ENCODE assay signal across 8 mouse cellular contexts in the genomic region with DNA sequence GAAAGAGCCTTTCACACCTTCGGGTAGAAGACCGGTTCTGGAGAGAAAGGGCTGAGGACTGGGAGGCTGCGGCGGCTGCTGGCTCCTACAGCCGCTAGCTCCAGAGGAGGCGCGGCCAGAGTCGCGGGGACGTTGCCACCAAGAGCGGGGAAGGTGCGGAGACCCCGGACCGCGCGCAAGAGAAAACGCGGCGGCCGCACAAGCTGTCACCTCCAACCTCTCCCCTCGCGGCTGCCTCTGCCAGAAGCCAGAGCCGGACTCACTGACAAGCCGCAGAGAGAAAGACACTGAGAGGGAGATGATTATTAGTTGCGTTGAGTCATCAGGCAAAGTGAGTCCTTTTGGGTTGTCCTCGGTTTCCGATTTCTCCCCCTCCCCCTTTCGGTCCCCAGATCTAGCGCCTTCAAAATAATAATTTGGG. TPM values are rescaled to one million over a fixed set of nuclear protein-coding genes. Genes with fewer than 3 reads are reported as not detected.
DNase-seq lines count a peak whose midpoint lies in the region; ATAC-seq and TF ChIP-seq lines count a peak whose summit lies in the region.

No protein-coding gene starts in this region.

- H3K9me3 ChIP-seq in heart, postnatal 0 days (replicated peaks; ENCODE audit: control insufficient read depth, low read length), result no peaks in the 10 kb centered on the region
- H3K9me3 ChIP-seq in liver, embryonic 15.5 days (replicated peaks), result no peaks in the 10 kb centered on the region

- DNase-seq in layer of hippocampus, adult 2 months (ENCODE audit: low spot score in 2 of 2), result no peak
- no peak for DNase-seq in layer of hippocampus, postnatal 25 days (ENCODE audit: extremely low spot score in 1 of 2, low spot score in 1 of 2)
- DNase-seq in adrenal gland, postnatal 25 days, result peak; percentile 50
- DNase-seq in heart, postnatal 0 days (ENCODE audit: low spot score), result no peak
- peak; percentile 17 for DNase-seq in yolk sac, embryonic 10.5 days (ENCODE audit: low spot score)
- no peak for DNase-seq in frontal cortex, postnatal 25 days (ENCODE audit: low spot score in 2 of 2)

- peak overlapping the region; percentile 91 for H3K4me3 ChIP-seq in layer of hippocampus, adult 2 months
- H3K4me3 ChIP-seq in heart, postnatal 0 days (ENCODE audit: low read depth, low read length), result peak overlapping the region; percentile 64
- H3K4me3 ChIP-seq in liver, embryonic 15.5 days (replicated peaks), result peak overlapping the region; percentile 61

- H3K9ac ChIP-seq in heart, postnatal 0 days (replicated peaks; ENCODE audit: low read depth, low read length), result no peak overlapping the region
- no peak overlapping the region for H3K9ac ChIP-seq in liver, embryonic 15.5 days

- H3K36me3 ChIP-seq in heart, postnatal 0 days (replicated peaks; ENCODE audit: control insufficient read depth, insufficient read depth, low read length), result no peaks in the 10 kb centered on the region
- H3K36me3 ChIP-seq in liver, embryonic 15.5 days (replicated peaks), result no peaks in the 10 kb centered on the region

- H3K4me1 ChIP-seq in heart, postnatal 0 days (ENCODE audit: control insufficient read depth, insufficient read depth), result no peaks in the 10 kb centered on the region; the same call in 1 of the 2 replicates
- peaks cover 15% of the 10 kb centered on the region for H3K4me1 ChIP-seq in liver, embryonic 15.5 days (replicated peaks)

- TF ChIP-seq EP300 in heart, postnatal 0 days (IDR thresholded peaks at IDR 0.05; ENCODE audit: low read depth), result no peak

- H3K27ac ChIP-seq in layer of hippocampus, adult 2 months, result peak overlapping the region; percentile 78
- no peak overlapping the region for H3K27ac ChIP-seq in heart, postnatal 0 days (ENCODE audit: low read depth)
- H3K27ac ChIP-seq in liver, embryonic 15.5 days (replicated peaks), result no peak overlapping the region

- no peak for ATAC-seq in heart, postnatal 0 days (ENCODE audit: insufficient read depth, low read depth)
- no peak for ATAC-seq in liver, embryonic 15.5 days (ENCODE audit: insufficient read depth)
- ATAC-seq in inflammation-experienced regulatory T-cells, adult 6 months, result no peak

- TF ChIP-seq CTCF in layer of hippocampus, adult 2 months (conservative IDR thresholded peaks at IDR 0.05), result no peak
- TF ChIP-seq CTCF in heart, postnatal 0 days (IDR thresholded peaks at IDR 0.05; ENCODE audit: low read depth), result no peak

- 0% methylated on average over 27 of the region's 29 CpGs for WGBS in heart, postnatal 0 days
- WGBS in liver, embryonic 15.5 days (ENCODE audit: insufficient replicate concordance), result under 1% methylated on average over 29 of the region's 29 CpGs

- peak overlapping the region; percentile 100 for H3K4me2 ChIP-seq in heart, postnatal 0 days (ENCODE audit: low read depth, low read length)
- H3K4me2 ChIP-seq in liver, embryonic 15.5 days, result peak overlapping the region; percentile 78

- peaks cover 77% of the 10 kb centered on the region for H3K27me3 ChIP-seq in heart, postnatal 0 days (ENCODE audit: control insufficient read depth, insufficient read depth, low read length)
- H3K27me3 ChIP-seq in liver, embryonic 15.5 days, result peaks cover 89% of the 10 kb centered on the region

RNA-seq across cellular contexts. Expression of a gene that starts 7.0 kb away (rescaled TPM):
- total RNA-seq in layer of hippocampus, adult 2 months (2021), result 10 to 100 TPM; 14.1 to 16.9 TPM
- 10 to 100 TPM; 14.9 to 17.4 TPM for total RNA-seq in layer of hippocampus, postnatal 25 days (2021)
- 3.4 and 5.0 TPM in 2 replicates for total RNA-seq in adrenal gland, postnatal 25 days (2021)
- total RNA-seq in heart, postnatal 0 days (2014; rRNA removed; ENCODE audit: low replicate concordance), result not detected in 2 replicates
- polyA plus RNA-seq in heart, postnatal 0 days (2015; fragmentation: Nextera tagmentation; extraction: Ambion mirVana), result 0.05 and 0.12 TPM in 2 replicates
- 0.02 TPM in 1 of 2 replicates, not detected in the other for polyA plus RNA-seq in liver, embryonic 15.5 days (2015; fragmentation: Nextera tagmentation; extraction: Ambion mirVana)
- not detected for polyA plus RNA-seq in inflammation-experienced regulatory T-cells, adult 6 months (2017; shearing (Covaris generic))

Comparison
In these comparisons a context has a peak if more than half of its experiments do, and no peak if none do; other contexts are left out.
1. DNase-seq: peak in adrenal gland, postnatal 25 days (single experiment) and yolk sac, embryonic 10.5 days (single experiment); none in layer of hippocampus, adult 2 months (0 of 2), layer of hippocampus, postnatal 25 days (0 of 2), heart, postnatal 0 days (single experiment) and frontal cortex, postnatal 25 days (0 of 2).
2. Peak in every context shown above with its lines, with median percentiles within 50 percentile points of each other: H3K4me3 ChIP-seq.